Mouse (Mus musculus): ENCODE results near the gene Stra8. TPM values are rescaled to one million over a fixed set of nuclear protein-coding genes. Genes with fewer than 3 reads are reported as not detected.

The Stra8 gene
- polyA plus RNA-seq, 1 experiment from 2014 or later: not detected

DNA sequence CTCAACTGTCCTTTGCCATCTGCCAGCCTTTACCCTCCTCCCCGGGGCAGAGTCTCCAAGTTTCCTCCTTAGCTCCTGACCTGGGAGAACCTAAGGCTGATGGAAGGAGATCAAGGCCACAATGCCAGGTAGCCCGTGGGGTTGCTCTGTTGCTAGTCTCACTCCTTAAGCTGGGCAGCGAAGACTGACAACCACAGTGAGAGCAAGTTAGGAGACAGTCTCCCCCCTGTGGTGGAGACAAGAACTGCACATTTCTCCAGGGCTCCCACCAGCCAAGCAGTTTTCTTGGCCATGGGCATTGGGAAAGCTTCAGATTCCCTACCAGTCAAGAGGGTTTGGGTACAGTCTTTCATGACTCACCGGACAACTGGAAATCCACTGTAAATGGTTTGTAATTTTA, 7.2 kb downstream of the Stra8 start:
- no peaks in the 10 kb centered on the region for H3K9me3 ChIP-seq
- H3K4me3 ChIP-seq: no peak overlapping the region
- H3K36me3 ChIP-seq: no peaks in the 10 kb centered on the region
- no peaks in the 10 kb centered on the region for H3K4me1 ChIP-seq
- 38% methylated on average over 4 of the region's 4 CpGs for whole genome bisulfite sequencing
- no peak overlapping the region for H3K27ac ChIP-seq (replicated peaks)
- H3K27me3 ChIP-seq: no peaks in the 10 kb centered on the region
- no peak overlapping the region for H3K9ac ChIP-seq (replicated peaks)
- ATAC-seq (replicated peaks): 0 out of 2 replicates have a peak, but pooled peaks have one; percentile 13
- no peak overlapping the region for H3K4me2 ChIP-seq (replicated peaks)

DNA sequence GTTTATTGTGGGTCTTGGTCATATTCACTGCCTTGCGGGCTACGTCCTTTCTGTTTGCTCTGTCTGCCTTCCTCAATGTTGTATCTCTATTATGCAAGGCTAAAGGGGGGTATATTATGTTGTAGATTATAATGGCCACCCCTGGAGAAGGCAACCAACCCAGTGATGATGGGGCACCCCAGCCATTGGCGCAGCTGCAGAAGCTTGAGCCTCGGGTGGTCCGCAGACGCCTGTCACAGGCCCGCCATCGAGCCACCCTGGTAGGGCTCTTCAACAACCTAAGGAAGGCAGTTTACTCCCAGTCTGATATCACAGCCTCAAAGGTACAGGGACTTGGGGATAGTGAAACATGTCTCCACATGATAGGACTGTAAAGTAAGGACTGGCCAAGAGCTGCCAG, 7.6 kb downstream of the Stra8 start:
- ATAC-seq (replicated peaks): no peak
- H3K4me1 ChIP-seq: no peaks in the 10 kb centered on the region
- H3K27ac ChIP-seq (replicated peaks): no peak overlapping the region
- no peaks in the 10 kb centered on the region for H3K9me3 ChIP-seq
- H3K36me3 ChIP-seq: no peaks in the 10 kb centered on the region
- H3K4me3 ChIP-seq: no peak overlapping the region
- H3K9ac ChIP-seq (replicated peaks): no peak overlapping the region
- no peaks in the 10 kb centered on the region for H3K27me3 ChIP-seq
- H3K4me2 ChIP-seq (replicated peaks): no peak overlapping the region
- WGBS: 93% methylated on average over 8 of the region's 8 CpGs

DNA sequence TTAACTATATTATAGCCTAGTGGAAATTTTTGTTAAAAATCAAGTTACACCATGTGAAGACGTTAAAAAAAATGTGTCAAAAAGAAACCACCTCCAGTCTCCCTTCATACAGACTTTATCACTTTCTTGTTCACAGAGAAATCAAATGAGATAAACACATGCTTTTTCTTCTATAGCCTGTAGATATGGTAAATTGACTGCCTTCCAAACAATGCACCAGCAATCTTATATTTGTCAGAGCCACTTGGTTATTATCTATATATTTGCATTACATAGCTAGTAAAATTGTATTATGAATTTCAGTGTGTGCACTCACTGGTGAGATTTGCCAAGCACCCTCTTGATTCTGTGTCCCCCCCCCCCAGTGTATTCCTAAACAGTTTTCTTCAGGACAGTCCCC, 12.7 kb downstream of the Stra8 start:
- Histone ChIP-seq H3K36me3 (no peaks in the 10 kb centered on the region), H3K9me3 (no peaks in the 10 kb centered on the region), H3K27ac (replicated peaks) (no peak overlapping the region), H3K4me2 (replicated peaks) (no peak overlapping the region), H3K27me3 (no peaks in the 10 kb centered on the region), H3K9ac (replicated peaks) (no peak overlapping the region), H3K4me1 (no peaks in the 10 kb centered on the region), H3K4me3 (no peak overlapping the region)
- 96% methylated on average over 1 of the region's 1 CpGs for WGBS
- ATAC-seq (replicated peaks): no peak

DNA sequence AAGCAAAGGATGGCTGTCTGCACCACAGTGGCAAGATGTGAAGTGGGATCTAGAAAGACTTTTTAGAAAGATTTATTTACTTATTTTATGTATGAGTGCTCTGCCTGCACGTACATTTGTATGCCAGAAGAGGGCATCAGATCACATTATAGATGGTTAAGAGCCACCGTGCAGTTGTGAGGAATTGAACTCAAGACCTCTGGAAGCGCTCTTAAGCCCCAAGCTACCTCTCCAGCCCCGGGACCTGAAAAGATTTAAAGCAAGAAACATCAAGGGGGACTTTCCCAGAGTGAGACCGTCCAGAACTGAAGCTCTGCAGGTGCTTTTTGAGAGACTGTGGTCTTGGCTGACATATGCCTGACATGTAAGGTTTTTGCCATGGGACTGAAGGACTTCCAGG, 16.8 kb downstream of the Stra8 start:
- no peaks in the 10 kb centered on the region for H3K9me3 ChIP-seq

GRCm38 (mm10) chr6:34938280-34938928, 18.4 kb downstream of the Stra8 start:
- H3K4me2 ChIP-seq (replicated peaks): no peak overlapping the region
- H3K9me3 ChIP-seq: no peaks in the 10 kb centered on the region
- no peaks in the 10 kb centered on the region for H3K27me3 ChIP-seq
- H3K9ac ChIP-seq (replicated peaks): no peak overlapping the region
- no peak overlapping the region for H3K4me3 ChIP-seq
- H3K4me1 ChIP-seq: no peaks in the 10 kb centered on the region
- no peak for ATAC-seq (replicated peaks)
- H3K36me3 ChIP-seq: no peaks in the 10 kb centered on the region
- WGBS: 79% methylated on average over 7 of the region's 7 CpGs
- H3K27ac ChIP-seq (replicated peaks): no peak overlapping the region

More for the DNA sequence above, 16.8 kb downstream of the Stra8 start:
- Histone ChIP-seq H3K36me3 (no peaks in the 10 kb centered on the region), H3K4me3 (no peak overlapping the region), H3K4me1 (no peaks in the 10 kb centered on the region), H3K27me3 (no peaks in the 10 kb centered on the region), H3K9ac (replicated peaks) (no peak overlapping the region), H3K27ac (replicated peaks) (no peak overlapping the region), H3K4me2 (replicated peaks) (no peak overlapping the region)
- WGBS: 70% methylated on average over 5 of the region's 5 CpGs
- no peak for ATAC-seq (replicated peaks)

GRCm38 (mm10) chr6:34938929-34939325, 19.0 kb downstream of the Stra8 start:
- H3K4me1 ChIP-seq: no peaks in the 10 kb centered on the region
- H3K4me3 ChIP-seq: no peak overlapping the region
- WGBS: 41% methylated on average over 4 of the region's 4 CpGs
- ATAC-seq (replicated peaks): no peak
- H3K4me2 ChIP-seq (replicated peaks): no peak overlapping the region
- no peaks in the 10 kb centered on the region for H3K36me3 ChIP-seq
- no peaks in the 10 kb centered on the region for H3K9me3 ChIP-seq
- no peak overlapping the region for H3K27ac ChIP-seq (replicated peaks)
- H3K27me3 ChIP-seq: no peaks in the 10 kb centered on the region
- no peak overlapping the region for H3K9ac ChIP-seq (replicated peaks)

GRCm38 (mm10) chr6:34939451-34939850, 19.5 kb downstream of the Stra8 start:
- Histone ChIP-seq H3K9ac (replicated peaks) (no peak overlapping the region), H3K27me3 (no peaks in the 10 kb centered on the region), H3K36me3 (no peaks in the 10 kb centered on the region), H3K9me3 (no peaks in the 10 kb centered on the region), H3K27ac (replicated peaks) (no peak overlapping the region), H3K4me1 (no peaks in the 10 kb centered on the region), H3K4me3 (no peak overlapping the region), H3K4me2 (replicated peaks) (no peak overlapping the region)
- no peak for ATAC-seq (replicated peaks)
- 89% methylated on average over 8 of the region's 8 CpGs for WGBS

GRCm38 (mm10) chr6:34941496-34941895, 21.5 kb downstream of the Stra8 start:
- no peak overlapping the region for H3K4me2 ChIP-seq (replicated peaks)
- no peaks in the 10 kb centered on the region for H3K27me3 ChIP-seq
- H3K36me3 ChIP-seq: no peaks in the 10 kb centered on the region
- no peaks in the 10 kb centered on the region for H3K4me1 ChIP-seq
- ATAC-seq (replicated peaks): no peak
- 75% methylated on average over 2 of the region's 2 CpGs for WGBS
- no peak overlapping the region for H3K9ac ChIP-seq (replicated peaks)
- H3K9me3 ChIP-seq: no peaks in the 10 kb centered on the region
- H3K27ac ChIP-seq (replicated peaks): no peak overlapping the region
- H3K4me3 ChIP-seq: no peak overlapping the region

DNA sequence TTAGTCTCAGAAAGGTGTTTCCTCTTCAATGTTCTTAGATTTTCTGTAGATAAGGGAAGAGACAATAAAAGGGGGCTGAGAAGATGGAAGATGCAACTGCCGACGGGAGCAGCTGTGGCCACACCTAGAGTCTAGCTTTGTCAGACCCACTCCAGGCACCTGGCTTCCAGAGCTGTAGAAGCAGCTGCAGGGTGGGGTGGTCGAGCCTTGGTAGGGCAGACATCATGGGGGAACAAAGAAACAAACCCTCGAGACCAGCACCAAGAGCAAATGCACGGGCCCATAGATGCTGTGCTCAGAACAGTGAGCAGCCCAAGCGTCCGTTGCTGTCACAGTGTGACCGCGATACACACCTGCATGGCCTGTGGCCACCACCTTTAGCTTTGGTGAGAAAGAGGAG, 22.5 kb downstream of the Stra8 start:
- Histone ChIP-seq H3K9me3 (no peaks in the 10 kb centered on the region), H3K27me3 (no peaks in the 10 kb centered on the region), H3K27ac (replicated peaks) (no peak overlapping the region), H3K9ac (replicated peaks) (no peak overlapping the region), H3K4me1 (no peaks in the 10 kb centered on the region), H3K4me3 (no peak overlapping the region), H3K36me3 (no peaks in the 10 kb centered on the region), H3K4me2 (replicated peaks) (no peak overlapping the region)
- ATAC-seq (replicated peaks): no peak
- WGBS: 88% methylated on average over 9 of the region's 9 CpGs

- Histone ChIP-seq H3K27me3 (no peaks in the 10 kb centered on the region), H3K27ac (replicated peaks) (no peak overlapping the region), H3K4me1 (no peaks in the 10 kb centered on the region), H3K4me2 (replicated peaks) (no peak overlapping the region), H3K4me3 (no peak overlapping the region), H3K9me3 (no peaks in the 10 kb centered on the region), H3K9ac (replicated peaks) (no peak overlapping the region), H3K36me3 (no peaks in the 10 kb centered on the region)
- WGBS: 79% methylated on average over 5 of the region's 5 CpGs
- ATAC-seq (replicated peaks): no peak
Measured at GRCm38 (mm10) chr6:34943499-34943898, 23.5 kb downstream of the Stra8 start.

DNA sequence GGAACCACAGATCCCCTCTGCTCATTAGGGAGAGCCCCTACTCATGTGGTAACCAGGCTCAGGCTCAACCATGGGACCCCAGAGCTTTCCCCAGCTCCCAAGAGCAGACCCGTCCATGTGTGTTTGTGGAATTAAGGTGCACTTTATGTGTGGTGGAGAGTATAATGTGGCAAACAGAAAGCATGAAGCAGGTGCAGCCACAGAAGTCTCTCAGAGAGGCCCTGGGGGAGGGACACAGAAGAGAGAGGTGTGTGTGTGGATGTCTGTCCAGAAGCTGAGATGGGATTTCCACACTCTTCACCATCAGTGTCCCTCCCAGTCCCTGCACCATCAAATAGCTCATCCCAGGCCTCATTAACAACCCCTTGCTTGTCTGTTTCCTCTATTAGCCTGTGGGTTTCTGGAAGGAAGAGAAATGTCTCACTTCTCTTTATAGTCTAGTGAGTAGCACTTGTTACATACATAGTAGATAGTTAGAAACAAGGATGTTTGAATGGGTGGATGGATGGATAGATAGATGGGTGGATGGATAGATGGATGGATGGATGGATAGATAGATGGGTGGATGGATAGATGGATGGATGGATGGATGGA, 26.6 kb downstream of the Stra8 start:
- Histone ChIP-seq H3K4me2 (replicated peaks) (no peak overlapping the region), H3K4me1 (no peaks in the 10 kb centered on the region), H3K4me3 (no peak overlapping the region), H3K9me3 (no peaks in the 10 kb centered on the region), H3K36me3 (no peaks in the 10 kb centered on the region), H3K9ac (replicated peaks) (no peak overlapping the region), H3K27ac (replicated peaks) (no peak overlapping the region), H3K27me3 (no peaks in the 10 kb centered on the region)
- 93% methylated on average over 1 of the region's 1 CpGs for WGBS
- ATAC-seq (replicated peaks): no peak

DNA sequence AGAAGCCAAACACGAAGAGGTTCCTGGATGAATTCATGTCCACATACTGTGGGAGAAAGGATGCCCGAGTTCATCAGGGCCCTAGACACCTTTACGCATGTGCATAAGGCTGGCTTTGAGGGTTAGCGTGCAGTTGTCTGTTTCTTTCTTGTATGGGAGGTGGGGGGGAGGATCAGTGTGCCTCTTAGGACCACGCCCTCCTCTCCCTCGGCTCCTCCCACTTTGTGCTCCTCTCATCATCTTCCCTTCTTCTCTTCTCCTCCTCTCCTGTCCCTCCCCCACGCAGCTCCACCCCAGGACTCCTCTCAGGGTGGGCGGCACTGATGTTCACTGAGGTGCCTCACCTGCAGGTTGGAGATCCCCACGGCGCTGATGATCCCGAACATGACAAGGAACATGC, 28.5 kb downstream of the Stra8 start:
- peak; percentile 51 for ATAC-seq (replicated peaks)
- WGBS: 22% methylated on average over 11 of the region's 11 CpGs
- H3K4me3 ChIP-seq: peak overlapping the region; percentile 27

DNA sequence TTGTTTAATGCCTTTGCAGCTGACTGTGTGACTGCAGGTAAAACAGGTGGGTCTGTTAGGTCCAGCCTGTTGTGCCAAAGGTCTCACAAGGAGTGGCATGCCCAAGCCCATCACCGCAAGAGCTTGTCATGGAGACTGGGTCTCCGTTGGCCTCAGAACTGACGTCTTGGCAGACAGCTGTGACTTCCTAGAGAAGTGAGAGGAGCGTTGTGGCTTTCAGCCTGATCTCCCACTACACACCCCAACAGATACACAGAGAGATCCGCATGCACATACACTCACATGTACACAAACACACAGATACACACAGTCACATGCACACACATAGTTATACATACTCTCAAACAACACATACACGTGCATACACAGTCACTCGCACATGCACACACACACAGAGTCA, 31.6 kb downstream of the Stra8 start:
- no peaks in the 10 kb centered on the region for H3K36me3 ChIP-seq
- ATAC-seq (replicated peaks): no peak
- no peak overlapping the region for H3K27ac ChIP-seq (replicated peaks)
- no peak overlapping the region for H3K9ac ChIP-seq (replicated peaks)
- H3K4me2 ChIP-seq (replicated peaks): no peak overlapping the region
- no peak overlapping the region for H3K4me3 ChIP-seq
- peaks cover 6% of the 10 kb centered on the region; the same call in 1 of the 2 replicates for H3K4me1 ChIP-seq
- WGBS: 92% methylated on average over 7 of the region's 7 CpGs
- no peaks in the 10 kb centered on the region for H3K9me3 ChIP-seq
- no peaks in the 10 kb centered on the region for H3K27me3 ChIP-seq

More for the DNA sequence above, 28.5 kb downstream of the Stra8 start:
- Histone ChIP-seq H3K9me3 (no peaks in the 10 kb centered on the region), H3K4me1 (no peaks in the 10 kb centered on the region), H3K36me3 (no peaks in the 10 kb centered on the region), H3K4me2 (replicated peaks) (peak overlapping the region; percentile 38), H3K9ac (replicated peaks) (0 out of 2 replicates have a peak overlapping the region, but pooled peaks have one; percentile 2), H3K27me3 (no peaks in the 10 kb centered on the region), H3K27ac (replicated peaks) (no peak overlapping the region)
